Mouse (Mus musculus): ENCODE data around the gene Cxcl14.

DNA sequence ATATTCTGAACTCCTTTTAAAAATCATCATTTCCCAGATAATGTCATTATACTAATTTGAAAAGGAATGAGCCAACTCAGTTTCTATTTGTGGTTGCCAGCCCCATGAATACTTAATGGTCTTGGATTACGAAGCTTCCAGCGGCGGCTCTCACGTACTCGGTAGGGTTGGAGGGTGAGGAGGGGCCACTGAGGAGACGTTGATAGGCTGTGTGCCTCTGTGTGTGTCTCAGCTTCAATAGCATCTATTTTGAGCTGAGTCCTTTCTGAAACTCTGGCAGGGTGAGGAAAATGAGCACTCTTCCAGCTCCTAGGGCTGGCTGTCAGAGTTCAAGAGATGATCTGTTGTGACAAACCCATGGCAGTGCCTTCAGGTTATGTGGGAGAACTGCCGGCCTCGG, 40.6 kb upstream of the Cxcl14 start:
- TF ChIP-seq CTCF (IDR thresholded peaks at IDR 0.05; ENCODE audit: low read depth, low read length) (no peak), POLR2A (IDR thresholded peaks at IDR 0.05; ENCODE audit: borderline replicate concordance, low read depth, low read length) (no peak)
